Mouse (Mus musculus) heart, embryonic 11.5 days (tissue): ENCODE measurements around the gene Dus3l. TPM values are rescaled to one million over a fixed set of nuclear protein-coding genes. Genes with fewer than 3 reads are reported as not detected.

Experiments
- ATAC-seq: fragments of 200-750 bp; cut with Nextera tagmentation; replicated peaks from 2 replicates; pipeline ENCODE4 v1.8.0; 2017; ENCODE audit warnings: moderate library complexity; ENCODE audit not compliant: insufficient number of reproducible peaks, low FRiP score, low TSS enrichment
- H3K27ac ChIP-seq: fragments of 300-500 bp; sonication (generic); 2 replicates; pipeline ENCODE4 v1.5.1; 2014; ENCODE audit warnings: mild to moderate bottlenecking, low read depth, low read length
- H3K27me3 ChIP-seq: fragments of 300-500 bp; sonication (generic); 2 replicates; pipeline ENCODE4 v1.6.1; 2014; ENCODE audit warnings: mild to moderate bottlenecking, low read length, mixed read lengths; ENCODE audit not compliant: control insufficient read depth, insufficient read depth
- H3K36me3 ChIP-seq: fragments of 300-500 bp; sonication (generic); 2 replicates; pipeline ENCODE4 v1.6.1; 2014; ENCODE audit warnings: mild to moderate bottlenecking, low read length, moderate library complexity, mixed read lengths; ENCODE audit not compliant: control insufficient read depth, insufficient read depth
- H3K4me1 ChIP-seq: fragments of 300-500 bp; sonication (generic); 2 replicates; pipeline ENCODE4 v1.6.1; 2014; ENCODE audit warnings: low read length; ENCODE audit not compliant: control insufficient read depth, insufficient read depth
- H3K4me2 ChIP-seq: fragments of 300-500 bp; sonication (generic); 2 replicates; pipeline ENCODE4 v1.6.1; 2014; ENCODE audit warnings: mild to moderate bottlenecking, moderate library complexity
- H3K4me3 ChIP-seq: fragments of 300-500 bp; sonication (generic); 2 replicates; pipeline ENCODE4 v1.5.1; 2014; ENCODE audit warnings: low read depth, low read length
- H3K9ac ChIP-seq: fragments of 300-500 bp; sonication (generic); 2 replicates; pipeline ENCODE4 v1.6.1; 2014; ENCODE audit warnings: mild to moderate bottlenecking, low read depth, low read length, moderate library complexity
- H3K9me3 ChIP-seq: fragments of 300-500 bp; sonication (generic); replicated peaks from 2 replicates; pipeline ENCODE4 v1.6.1; 2016; ENCODE audit warnings: low read length; ENCODE audit not compliant: control insufficient read depth
- WGBS: fragments of 180-500 bp; shearing (Covaris S2); extraction: QIAGEN DNeasy Blood & Tissue Kit; methylation state at CpG from one replicate; pipeline ENCODE4 v1.1.7; 2014; ENCODE audit not compliant: insufficient replicate concordance; 5-methylcytosine and 5-hydroxymethylcytosine counted together
- polyA plus RNA-seq: library from polyadenylated mRNA; unstranded; fragments of >200 nt; fragmentation: Nextera tagmentation; extraction: Ambion mirVana; gene quantifications from 2 replicates; pipeline ENCODE4 v1.2.1, GENCODE M21; 2014

The Dus3l gene
- polyA plus RNA-seq, 1 experiment from 2014 or later = 28.4 TPM

GRCm38 (mm10) chr17:56767531-56768135 lies 3.1 kb downstream of the Dus3l start:
- no peak overlapping the region for H3K27ac ChIP-seq
- WGBS = 96% methylated on average over 29 of the region's 29 CpGs

GRCm38 (mm10) chr17:56768941-56769340 lies 4.4 kb downstream of the Dus3l start:
- Histone ChIP-seq H3K27ac (no peak overlapping the region), H3K9ac (no peak overlapping the region), H3K4me2 (no peak overlapping the region), H3K4me3 (no peak overlapping the region), H3K9me3 (no peaks in the 10 kb centered on the region), H3K36me3 (peaks cover 26% of the 10 kb centered on the region), H3K27me3 (no peaks in the 10 kb centered on the region), H3K4me1 (peaks cover 9% of the 10 kb centered on the region; the same call in 1 of the 2 replicates)
- 90% methylated on average over 11 of the region's 11 CpGs for WGBS
- ATAC-seq = no peak

More at GRCm38 (mm10) chr17:56767531-56768135, 3.1 kb downstream of the Dus3l start:
- Histone ChIP-seq H3K36me3 (peaks cover 26% of the 10 kb centered on the region), H3K4me2 (no peak overlapping the region), H3K27me3 (no peaks in the 10 kb centered on the region), H3K9ac (no peak overlapping the region), H3K9me3 (no peaks in the 10 kb centered on the region), H3K4me1 (peaks cover 12% of the 10 kb centered on the region; the same call in 1 of the 2 replicates), H3K4me3 (no peak overlapping the region)
- ATAC-seq = no peak

DNA sequence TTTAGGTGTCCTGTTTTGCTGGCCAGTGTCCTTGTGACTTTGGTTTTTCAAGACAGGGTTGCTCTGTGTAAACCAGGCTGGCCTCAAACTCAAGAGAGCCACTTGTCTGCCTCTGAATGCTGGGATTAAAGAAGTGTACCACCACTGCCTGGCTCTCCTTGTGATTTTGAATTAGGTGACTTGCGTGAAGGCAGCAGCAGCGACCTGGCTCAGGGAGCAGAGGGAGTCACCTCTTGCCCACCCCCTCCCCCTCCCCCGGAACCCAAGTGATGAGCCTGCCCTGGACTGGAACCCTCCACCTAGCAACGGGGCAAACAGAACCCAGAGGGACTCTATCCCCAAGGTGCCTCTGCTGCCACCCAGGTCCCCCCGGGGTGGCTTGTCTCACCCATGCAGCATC lies 5.4 kb downstream of the Dus3l start, which contains the start of gene Prr22:
Prr22 (plus strand) TSS at position 301 of the 400 bp plus-strand sequence.
- 86% methylated on average over 5 of the region's 5 CpGs for WGBS
- Histone ChIP-seq H3K4me2 (no peak within 1 kb of the TSS), H3K36me3 (peaks cover 26% of the 10 kb centered on the region), H3K9me3 (no peaks in the 10 kb centered on the region), H3K9ac (no peak within 1 kb of the TSS), H3K4me1 (peaks cover 11% of the 10 kb centered on the region; the same call in 1 of the 2 replicates), H3K27ac (no peak within 1 kb of the TSS), H3K27me3 (no peaks in the 10 kb centered on the region), H3K4me3 (no peak within 1 kb of the TSS)
- ATAC-seq = no peak

DNA sequence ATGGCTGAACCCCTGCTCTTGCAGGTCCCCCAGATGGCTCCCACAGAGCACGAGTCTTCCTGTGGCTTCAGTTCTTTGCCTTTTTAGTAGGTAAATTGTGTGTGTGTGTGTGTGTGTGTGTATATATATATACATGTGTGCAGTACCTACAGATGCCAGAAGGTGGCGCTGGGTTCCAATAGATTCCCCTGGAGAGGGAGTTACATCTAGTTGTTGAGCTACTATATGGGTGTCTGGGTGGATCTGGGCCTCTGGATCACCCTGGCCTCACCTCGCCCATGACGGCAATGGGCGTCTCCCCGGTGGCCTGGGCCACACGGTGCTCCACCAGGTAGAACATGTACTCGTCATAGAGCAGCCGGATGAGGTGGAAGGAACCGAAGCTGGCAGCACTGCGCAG lies 13.0 kb downstream of the Dus3l start:
- peaks cover 5% of the 10 kb centered on the region for H3K36me3 ChIP-seq
- no peaks in the 10 kb centered on the region; the same call in 1 of the 2 replicates for H3K9me3 ChIP-seq
- H3K9ac ChIP-seq = no peak overlapping the region
- no peak overlapping the region for H3K4me2 ChIP-seq
- peaks cover 27% of the 10 kb centered on the region for H3K4me1 ChIP-seq
- no peak for ATAC-seq
- 89% methylated on average over 11 of the region's 11 CpGs for WGBS
- no peak overlapping the region for H3K27ac ChIP-seq
- H3K27me3 ChIP-seq = no peaks in the 10 kb centered on the region
- no peak overlapping the region for H3K4me3 ChIP-seq

- ATAC-seq = peak; percentile 70
- H3K27ac ChIP-seq = peak overlapping the region; percentile 74
- H3K4me2 ChIP-seq = no peak overlapping the region
- H3K27me3 ChIP-seq = no peaks in the 10 kb centered on the region
- no peaks in the 10 kb centered on the region; the same call in 1 of the 2 replicates for H3K9me3 ChIP-seq
- H3K9ac ChIP-seq = no peak overlapping the region
- H3K4me1 ChIP-seq = peaks cover 23% of the 10 kb centered on the region
- H3K36me3 ChIP-seq = peaks cover 5% of the 10 kb centered on the region
- H3K4me3 ChIP-seq = no peak overlapping the region
- 33% methylated on average over 3 of the region's 3 CpGs for WGBS
Measured at GRCm38 (mm10) chr17:56778779-56779362, 14.3 kb downstream of the Dus3l start.

GRCm38 (mm10) chr17:56780291-56780978 lies 15.9 kb downstream of the Dus3l start:
- Histone ChIP-seq H3K9me3 (no peaks in the 10 kb centered on the region; the same call in 1 of the 2 replicates), H3K27ac (no peak overlapping the region), H3K36me3 (peaks cover 5% of the 10 kb centered on the region), H3K27me3 (no peaks in the 10 kb centered on the region), H3K9ac (no peak overlapping the region), H3K4me3 (no peak overlapping the region), H3K4me1 (peaks cover 21% of the 10 kb centered on the region), H3K4me2 (no peak overlapping the region)
- 73% methylated on average over 13 of the region's 13 CpGs for WGBS
- ATAC-seq = no peak

GRCm38 (mm10) chr17:56788886-56789285 lies 24.3 kb downstream of the Dus3l start:
- 61% methylated on average over 3 of the region's 3 CpGs for WGBS
- no peaks in the 10 kb centered on the region for H3K27me3 ChIP-seq
- peak overlapping the region; percentile 43; the same call in 1 of the 2 replicates for H3K9ac ChIP-seq
- no peak overlapping the region for H3K4me2 ChIP-seq
- H3K4me3 ChIP-seq = no peak overlapping the region
- H3K9me3 ChIP-seq = no peaks in the 10 kb centered on the region
- no peak for ATAC-seq
- peaks cover 10% of the 10 kb centered on the region; the same call in 1 of the 2 replicates for H3K4me1 ChIP-seq
- H3K36me3 ChIP-seq = no peaks in the 10 kb centered on the region
- H3K27ac ChIP-seq = no peak overlapping the region

GRCm38 (mm10) chr17:56789286-56789685 lies 24.7 kb downstream of the Dus3l start:
- H3K4me3 ChIP-seq = no peak overlapping the region
- H3K9me3 ChIP-seq = no peaks in the 10 kb centered on the region
- ATAC-seq = no peak
- no peak overlapping the region for H3K9ac ChIP-seq
- no peaks in the 10 kb centered on the region for H3K36me3 ChIP-seq
- no peak overlapping the region for H3K4me2 ChIP-seq
- peaks cover 10% of the 10 kb centered on the region; the same call in 1 of the 2 replicates for H3K4me1 ChIP-seq
- no peak overlapping the region for H3K27ac ChIP-seq
- no peaks in the 10 kb centered on the region for H3K27me3 ChIP-seq
- 62% methylated on average over 6 of the region's 6 CpGs for WGBS
